Mouse (Mus musculus) lung, embryonic 14.5 days (tissue): ENCODE results near the gene Htra3. TPM values are rescaled to one million over a fixed set of nuclear protein-coding genes. Genes with fewer than 3 reads are reported as not detected.

Source experiments
- ATAC-seq: fragments of 200-750 bp; cut with Nextera tagmentation; 2 replicates; pipeline ENCODE4 v1.8.0; 2017; ENCODE audit warnings: mild to moderate bottlenecking, moderate TSS enrichment, moderate library complexity; ENCODE audit not compliant: insufficient read depth
- DNase-seq: peaks from one replicate; pipeline ENCODE4 v3.0.0-alpha.2; 2015
- H3K27ac ChIP-seq: fragments of 300-500 bp; sonication (generic); 2 replicates; pipeline ENCODE4 v1.5.1; 2014; ENCODE audit warnings: low read depth, mild to moderate bottlenecking, moderate library complexity
- H3K27me3 ChIP-seq: fragments of 300-500 bp; sonication (generic); 2 replicates; pipeline ENCODE4 v1.6.1; 2014; ENCODE audit warnings: low read length, control low read depth; ENCODE audit not compliant: insufficient read depth
- H3K36me3 ChIP-seq: fragments of 300-500 bp; sonication (generic); 2 replicates; pipeline ENCODE4 v1.6.1; 2014; ENCODE audit warnings: control low read depth; ENCODE audit not compliant: insufficient read depth
- H3K4me1 ChIP-seq: fragments of 300-500 bp; sonication (generic); 2 replicates; pipeline ENCODE4 v1.6.1; 2014; ENCODE audit warnings: antibody characterized with exemption, control low read depth; ENCODE audit not compliant: insufficient read depth
- H3K4me2 ChIP-seq: fragments of 300-500 bp; sonication (generic); 2 replicates; pipeline ENCODE4 v1.6.1; 2014; ENCODE audit warnings: mild to moderate bottlenecking
- H3K4me3 ChIP-seq: fragments of 300-500 bp; sonication (generic); 2 replicates; pipeline ENCODE4 v1.5.1; 2014; ENCODE audit warnings: low read depth, low read length
- H3K9ac ChIP-seq: fragments of 300-500 bp; sonication (generic); 2 replicates; pipeline ENCODE4 v1.6.1; 2014
- H3K9me3 ChIP-seq: fragments of 300-500 bp; sonication (generic); 2 replicates; pipeline ENCODE4 v1.6.1; 2016; ENCODE audit warnings: low read depth, low read length, control low read depth
- CTCF ChIP-seq: IDR thresholded peaks from 2 replicates; pipeline ENCODE4 v1.5.1; 2016; ENCODE audit warnings: antibody characterized with exemption, low read depth
- WGBS: fragments of 180-500 bp; shearing (Covaris S2); extraction: QIAGEN DNeasy Blood & Tissue Kit; methylation state at CpG from one replicate; pipeline ENCODE4 v1.1.7; 2014; 5-methylcytosine and 5-hydroxymethylcytosine counted together
- polyA plus RNA-seq: library from polyadenylated mRNA; unstranded; fragments of >200 nt; fragmentation: Nextera tagmentation; extraction: Ambion mirVana; gene quantifications from 2 replicates; pipeline ENCODE4 v1.2.1, GENCODE M21; 2014

Gene Htra3
- polyA plus RNA-seq, 1 experiment from 2014 or later, result 19.6 TPM

DNA sequence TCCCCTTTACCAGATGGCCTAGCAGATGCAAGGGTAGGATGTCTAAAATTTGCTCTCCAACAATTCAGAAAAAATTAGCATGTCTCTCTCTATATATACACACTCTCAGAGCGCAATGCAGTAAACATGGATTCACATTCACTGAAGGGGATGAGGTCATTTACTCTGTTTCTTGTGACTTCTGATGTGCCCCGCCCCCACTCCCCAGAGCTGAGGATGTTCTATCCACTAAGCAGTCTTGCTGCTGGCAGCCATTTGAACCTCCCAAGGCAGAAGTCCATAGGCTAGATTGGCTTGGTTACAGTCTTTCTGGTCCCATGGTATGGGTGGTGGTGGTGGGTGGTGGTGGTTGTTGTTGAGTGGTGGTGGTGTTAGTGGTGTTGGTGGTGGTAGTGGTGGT lies 42.4 kb upstream of the Htra3 start:
- TF ChIP-seq CTCF, result no peak
- WGBS, result 81% methylated on average over 2 of the region's 2 CpGs
- Histone ChIP-seq H3K27ac (no peak overlapping the region), H3K4me2 (no peak overlapping the region), H3K36me3 (no peaks in the 10 kb centered on the region), H3K9ac (no peak overlapping the region), H3K4me1 (0 out of 2 replicates have a peak, but pooled peaks cover 6% of the 10 kb centered on the region), H3K4me3 (no peak overlapping the region), H3K9me3 (no peaks in the 10 kb centered on the region), H3K27me3 (no peaks in the 10 kb centered on the region)
- ATAC-seq (no peak), DNase-seq (no peak)

DNA sequence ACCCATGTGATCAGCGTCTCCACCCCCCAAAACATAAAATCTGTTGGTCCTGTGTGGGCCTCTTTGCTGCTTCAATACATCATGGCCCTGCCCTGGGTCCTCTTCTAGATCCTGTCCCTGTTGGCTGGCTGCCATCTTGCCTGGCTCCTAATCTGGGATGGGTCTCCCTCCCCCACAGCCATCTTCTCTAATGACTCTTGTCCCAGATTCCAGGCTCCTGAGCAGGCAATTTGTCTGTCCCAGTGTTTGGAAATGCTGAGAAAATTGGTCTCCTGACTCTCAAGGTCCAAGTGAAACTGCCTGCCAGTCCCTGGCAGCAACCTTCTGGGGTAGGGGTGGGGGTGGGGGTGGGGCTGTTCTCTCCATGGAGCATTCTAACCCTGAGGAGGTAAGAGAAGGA lies 40.3 kb upstream of the Htra3 start:
- 78% methylated on average over 1 of the region's 1 CpGs for WGBS
- Histone ChIP-seq H3K4me2 (no peak overlapping the region), H3K36me3 (no peaks in the 10 kb centered on the region), H3K27ac (no peak overlapping the region), H3K9me3 (no peaks in the 10 kb centered on the region), H3K9ac (no peak overlapping the region), H3K4me3 (no peak overlapping the region), H3K27me3 (no peaks in the 10 kb centered on the region), H3K4me1 (0 out of 2 replicates have a peak, but pooled peaks cover 6% of the 10 kb centered on the region)
- DNase-seq, result peak; percentile 72
- ATAC-seq, result no peak
- TF ChIP-seq CTCF, result no peak

DNA sequence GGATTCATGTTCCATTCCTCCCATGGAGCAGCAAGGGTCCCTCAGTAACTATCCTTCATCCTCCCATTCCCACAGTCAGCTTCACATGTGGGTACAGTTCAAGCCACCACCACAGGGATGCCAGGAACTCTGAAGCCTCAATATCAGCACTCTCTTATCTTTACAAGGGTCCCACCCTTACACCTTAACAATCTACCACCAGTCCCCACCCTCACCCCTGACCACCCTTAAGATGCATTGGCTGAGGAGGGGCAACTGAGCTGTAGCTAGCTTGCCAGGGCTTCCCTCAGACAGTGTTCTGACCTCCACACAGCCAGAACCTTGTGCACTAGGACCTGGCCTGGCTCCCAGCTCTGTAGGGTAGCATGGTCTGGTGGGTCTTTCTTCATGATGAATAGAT lies 39.8 kb upstream of the Htra3 start:
- Histone ChIP-seq H3K27ac (no peak overlapping the region), H3K4me3 (no peak overlapping the region), H3K27me3 (no peaks in the 10 kb centered on the region), H3K36me3 (no peaks in the 10 kb centered on the region), H3K9ac (no peak overlapping the region), H3K4me1 (0 out of 2 replicates have a peak, but pooled peaks cover 6% of the 10 kb centered on the region), H3K4me2 (no peak overlapping the region), H3K9me3 (no peaks in the 10 kb centered on the region)
- DNase-seq (no peak), ATAC-seq (no peak)
- no peak for TF ChIP-seq CTCF

DNA sequence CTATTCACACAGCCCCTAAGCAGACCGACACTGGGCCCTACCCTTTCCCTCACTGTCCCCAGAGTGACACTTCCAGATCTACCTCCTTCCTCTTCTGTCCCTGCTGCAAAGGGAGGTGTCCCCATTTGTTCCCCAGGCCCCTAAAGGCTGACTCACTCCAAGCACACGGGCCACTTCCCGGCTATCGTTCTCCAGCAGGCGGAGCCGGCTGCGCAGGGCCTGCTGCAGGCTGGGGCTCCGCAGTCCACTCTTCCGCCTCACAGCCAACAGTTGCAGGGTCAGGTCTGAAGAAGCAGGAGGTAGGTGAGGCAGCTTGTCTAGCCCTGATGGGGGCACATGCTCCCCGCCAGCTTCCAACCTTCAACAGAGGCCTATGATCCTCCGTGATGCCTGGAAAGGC lies 39.2 kb upstream of the Htra3 start:
- Histone ChIP-seq H3K27ac (no peak overlapping the region), H3K4me3 (no peak overlapping the region), H3K4me1 (0 out of 2 replicates have a peak, but pooled peaks cover 6% of the 10 kb centered on the region), H3K9me3 (no peaks in the 10 kb centered on the region), H3K4me2 (no peak overlapping the region), H3K27me3 (no peaks in the 10 kb centered on the region), H3K9ac (no peak overlapping the region), H3K36me3 (no peaks in the 10 kb centered on the region)
- no peak for TF ChIP-seq CTCF
- DNase-seq (no peak), ATAC-seq (no peak)
- WGBS, result 67% methylated on average over 11 of the region's 11 CpGs

DNA sequence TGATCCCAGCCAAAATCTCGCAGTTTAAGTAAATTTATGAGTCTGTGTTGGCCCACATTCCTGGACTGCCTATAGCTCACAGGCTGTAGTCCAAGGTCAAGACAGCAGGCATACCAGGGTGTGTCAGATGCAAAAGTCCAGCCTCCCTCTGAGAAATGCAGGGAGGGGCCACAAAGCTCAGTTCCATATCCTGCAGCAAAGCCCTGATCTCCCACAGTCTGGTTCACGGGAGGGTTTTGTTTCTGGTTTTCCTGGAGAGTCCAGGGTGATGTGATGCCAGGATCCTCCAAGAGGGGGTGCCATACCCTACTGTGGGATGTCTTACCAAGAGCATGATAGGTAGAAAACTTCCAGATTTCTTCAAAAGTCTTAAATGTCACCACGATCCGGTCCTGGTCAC lies 38.4 kb upstream of the Htra3 start:
- Histone ChIP-seq H3K4me2 (no peak overlapping the region), H3K9me3 (no peaks in the 10 kb centered on the region), H3K9ac (no peak overlapping the region), H3K4me1 (0 out of 2 replicates have a peak, but pooled peaks cover 6% of the 10 kb centered on the region), H3K27me3 (no peaks in the 10 kb centered on the region), H3K27ac (no peak overlapping the region), H3K4me3 (no peak overlapping the region), H3K36me3 (no peaks in the 10 kb centered on the region)
- TF ChIP-seq CTCF, result peak; percentile 64
- peak; percentile 42 for ATAC-seq
- 32% methylated on average over 4 of the region's 4 CpGs for WGBS
- DNase-seq, result peak; percentile 69

DNA sequence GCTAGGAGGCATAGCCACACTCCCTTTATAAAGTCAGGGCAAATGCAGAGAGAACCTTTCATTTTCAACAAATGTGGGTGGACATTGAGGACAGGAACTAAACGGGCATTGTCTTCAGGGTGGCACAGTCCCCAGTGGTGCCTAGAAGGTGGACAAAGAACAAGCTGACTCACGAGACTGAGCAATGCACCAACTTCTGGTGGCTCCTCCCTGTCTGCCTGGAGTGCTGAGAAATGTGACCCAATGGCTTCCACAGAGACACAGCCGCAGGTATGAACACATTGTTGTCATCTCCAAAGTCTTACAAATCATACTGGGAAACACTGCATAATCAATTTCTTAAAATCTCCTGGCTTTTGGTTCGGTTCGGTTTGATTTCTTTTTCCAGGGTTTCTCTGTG lies 37.9 kb upstream of the Htra3 start:
- 71% methylated on average over 5 of the region's 5 CpGs for WGBS
- Histone ChIP-seq H3K4me2 (no peak overlapping the region), H3K9me3 (no peaks in the 10 kb centered on the region), H3K36me3 (no peaks in the 10 kb centered on the region), H3K27me3 (no peaks in the 10 kb centered on the region), H3K9ac (no peak overlapping the region), H3K27ac (no peak overlapping the region), H3K4me3 (no peak overlapping the region), H3K4me1 (0 out of 2 replicates have a peak, but pooled peaks cover 6% of the 10 kb centered on the region)
- TF ChIP-seq CTCF, result no peak
- ATAC-seq, result no peak
- DNase-seq, result no peak

DNA sequence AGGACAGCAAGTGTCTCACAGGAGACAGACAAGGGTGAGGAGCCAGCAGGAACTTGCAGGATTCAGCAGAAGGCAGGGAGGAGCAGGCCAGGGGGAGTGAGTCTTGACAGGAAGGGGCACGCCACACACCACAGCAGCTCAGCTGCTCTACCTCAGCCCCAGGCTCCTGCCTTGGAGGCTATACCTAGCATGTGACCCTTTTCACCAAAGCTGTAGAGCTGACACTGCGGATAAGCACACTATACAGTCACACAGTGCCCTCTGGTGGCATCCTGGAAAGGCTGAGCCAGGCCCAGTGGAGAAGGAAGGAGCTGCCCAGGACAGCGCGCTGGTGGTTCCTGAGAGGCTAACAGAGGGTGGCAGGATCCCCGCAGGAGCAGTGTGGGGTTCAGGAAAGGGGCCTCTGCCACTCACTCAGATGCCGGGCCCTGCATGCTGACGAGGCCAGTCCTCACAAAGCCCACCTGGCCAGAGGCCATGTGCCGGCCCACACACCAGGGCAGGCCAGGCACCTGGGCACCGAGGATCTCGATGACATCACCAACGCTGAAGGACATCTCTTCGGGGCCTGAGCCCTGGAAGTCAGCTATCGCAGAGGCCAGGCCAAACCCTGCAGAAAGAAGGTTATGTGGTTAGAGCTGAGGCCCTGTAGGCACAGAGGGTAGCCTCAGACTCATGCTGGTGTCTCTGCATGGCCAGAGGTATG lies 34.2 kb upstream of the Htra3 start:
- 46% methylated on average over 13 of the region's 13 CpGs for WGBS
- ATAC-seq, result peak; percentile 88
- TF ChIP-seq CTCF, result peak; percentile 98
- no peaks in the 10 kb centered on the region for H3K4me1 ChIP-seq
- no peaks in the 10 kb centered on the region for H3K27me3 ChIP-seq
- no peak overlapping the region for H3K9ac ChIP-seq
- H3K9me3 ChIP-seq, result no peaks in the 10 kb centered on the region
- peak; percentile 94 for DNase-seq
- no peak overlapping the region for H3K4me3 ChIP-seq
- no peak overlapping the region for H3K27ac ChIP-seq
- H3K4me2 ChIP-seq, result no peak overlapping the region
- H3K36me3 ChIP-seq, result no peaks in the 10 kb centered on the region
